Mouse (Mus musculus): Measurements from ENCODE around the gene Tspyl1.

DNA sequence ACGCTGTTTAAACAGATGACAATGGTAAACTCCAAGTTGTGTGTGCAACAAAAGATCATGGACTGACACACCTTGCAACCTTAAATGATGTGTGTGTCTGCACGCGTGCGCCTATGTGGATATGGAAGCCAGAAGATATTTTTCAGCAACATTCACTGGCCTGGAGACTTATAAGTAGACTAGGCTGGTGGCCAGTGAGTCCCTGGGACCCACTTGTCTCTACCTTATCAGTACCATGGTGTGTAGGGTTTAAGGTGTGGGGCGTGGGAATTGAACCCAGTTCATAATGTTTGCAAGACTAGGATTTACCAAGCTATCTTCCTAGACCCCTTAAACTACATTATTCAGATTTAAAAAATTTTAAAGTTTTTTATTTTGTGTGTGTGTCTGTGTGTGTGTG lies 45.2 kb downstream of the Tspyl1 start:
- no peak for TF ChIP-seq CTCF (IDR thresholded peaks at IDR 0.05; ENCODE audit: extremely low read depth, insufficient read depth, low read length)
- no peak for TF ChIP-seq POLR2A (IDR thresholded peaks at IDR 0.05; ENCODE audit: extremely low read depth, insufficient read depth, low read length)

Data from cortical plate, adult 2 months (tissue).